Comparison of ENCODE assay signal across 8 mouse cellular contexts in the genomic region with DNA sequence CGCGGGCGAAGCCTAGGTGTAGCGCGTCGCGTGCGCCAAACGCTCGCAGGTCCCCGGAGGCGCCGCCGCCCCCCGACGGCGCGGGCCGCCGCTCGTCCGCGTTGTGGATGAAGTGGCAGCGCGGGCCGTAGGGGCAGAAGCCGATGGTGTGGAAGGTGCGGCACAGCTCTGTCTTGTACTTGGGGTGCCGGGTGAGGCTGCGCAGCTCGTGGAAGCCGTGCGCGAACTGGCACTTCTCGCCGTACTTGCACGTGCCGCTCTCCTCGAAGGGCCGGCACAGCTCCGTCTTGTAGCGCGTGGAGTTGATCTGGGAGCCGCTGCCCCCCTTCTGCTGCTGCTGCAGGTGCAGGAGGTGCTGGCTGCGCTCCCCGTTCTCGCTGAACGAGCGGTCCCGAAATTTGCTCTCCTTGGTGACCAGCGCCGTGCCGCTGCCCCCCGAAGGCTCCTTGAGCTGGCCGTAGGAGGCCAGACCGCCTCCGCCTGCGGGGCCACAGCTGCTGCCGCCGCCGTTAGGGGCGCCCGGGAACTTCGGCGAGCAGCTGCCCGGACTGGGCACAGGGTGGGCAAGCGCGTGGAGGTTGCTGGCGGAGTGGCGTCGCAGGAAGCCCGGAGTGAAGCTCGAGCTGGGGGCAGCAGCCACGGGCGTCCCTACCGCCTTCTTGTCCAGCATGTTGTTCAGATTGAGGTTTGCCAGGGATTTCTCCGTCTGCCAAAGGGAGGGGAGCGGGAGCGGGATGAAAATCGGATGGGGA. TPM values are rescaled to one million over a fixed set of nuclear protein-coding genes. Genes with fewer than 3 reads are reported as not detected.
A peak's percentile ranks its signal among the peaks of the same experiment; 100 is the strongest.
DNase-seq lines count a peak whose midpoint lies in the region; ATAC-seq and TF ChIP-seq lines count a peak whose summit lies in the region.

No protein-coding gene starts in this region.

- no peak for TF ChIP-seq POLR2A in spleen, adult 2 months (IDR thresholded peaks at IDR 0.05; ENCODE audit: low read depth, low read length)

- TF ChIP-seq CTCF in kidney, postnatal 0 days (IDR thresholded peaks at IDR 0.05; ENCODE audit: low read depth): 0 out of 2 replicates have a peak, but pooled peaks have one; percentile 12
- TF ChIP-seq CTCF in spleen, adult 2 months (IDR thresholded peaks at IDR 0.05; ENCODE audit: extremely low read depth, insufficient read depth, insufficient read length, insufficient replicate concordance): no peak

- H3K4me1 ChIP-seq in heart, embryonic 11.5 days (ENCODE audit: control insufficient read depth, insufficient read depth, low read length): peaks cover 47% of the 10 kb centered on the region
- peaks cover 26% of the 10 kb centered on the region for H3K4me1 ChIP-seq in kidney, postnatal 0 days (replicated peaks; ENCODE audit: insufficient read depth, low read length)
- H3K4me1 ChIP-seq in spleen, adult 2 months (ENCODE audit: control insufficient read depth, insufficient read depth, insufficient read length): peaks cover 10% of the 10 kb centered on the region; the same call in 1 of the 2 replicates

- DNase-seq in left cerebral cortex, postnatal 4 days: peak; percentile 49
- no peak for DNase-seq in left cerebral cortex, adult 18-20 months (ENCODE audit: low spot score in 2 of 2)
- DNase-seq in embryo, embryonic 11 days: peak; percentile 72
- DNase-seq in kidney, postnatal 0 days (ENCODE audit: low spot score): peak; percentile 55
- DNase-seq in lung, postnatal 25 days (ENCODE audit: low spot score): peak; percentile 36
- DNase-seq in spleen, adult 2 months (ENCODE audit: low read depth in 1 of 2, low spot score in 2 of 2): peak; percentile 48 to 68

- peak overlapping the region; percentile 68 for H3K4me3 ChIP-seq in heart, embryonic 11.5 days (ENCODE audit: low read depth, low read length)
- H3K4me3 ChIP-seq in kidney, postnatal 0 days (replicated peaks; ENCODE audit: low read depth, low read length): peak overlapping the region; percentile 88
- peak overlapping the region; percentile 95 for H3K4me3 ChIP-seq in spleen, adult 2 months (ENCODE audit: extremely low read depth, insufficient read depth, insufficient read length)

- no peaks in the 10 kb centered on the region for H3K27me3 ChIP-seq in heart, embryonic 11.5 days (ENCODE audit: control insufficient read depth, insufficient read depth, low read length)
- no peaks in the 10 kb centered on the region for H3K27me3 ChIP-seq in kidney, postnatal 0 days (ENCODE audit: insufficient read depth, low read length)
- H3K27me3 ChIP-seq in spleen, adult 2 months (ENCODE audit: control insufficient read depth, insufficient read depth, low read length): no peaks in the 10 kb centered on the region

- H3K4me2 ChIP-seq in heart, embryonic 11.5 days: peak overlapping the region; percentile 75
- H3K4me2 ChIP-seq in kidney, postnatal 0 days (ENCODE audit: low read length): peak overlapping the region; percentile 65

- H3K27ac ChIP-seq in heart, embryonic 11.5 days (ENCODE audit: low read depth, low read length): peak overlapping the region; percentile 78
- H3K27ac ChIP-seq in kidney, postnatal 0 days: peak overlapping the region; percentile 94
- H3K27ac ChIP-seq in spleen, adult 2 months (ENCODE audit: insufficient read depth, low read length): peak overlapping the region; percentile 99

- no peaks in the 10 kb centered on the region for H3K9me3 ChIP-seq in heart, embryonic 11.5 days (replicated peaks; ENCODE audit: control insufficient read depth, low read length)
- H3K9me3 ChIP-seq in kidney, postnatal 0 days (replicated peaks; ENCODE audit: low read length): no peaks in the 10 kb centered on the region

- intact Hi-C loops in left cerebral cortex, postnatal 4 days (cut with DNase I): no loop called here

- peak overlapping the region; percentile 85 for H3K9ac ChIP-seq in heart, embryonic 11.5 days (ENCODE audit: low read depth, low read length)
- H3K9ac ChIP-seq in kidney, postnatal 0 days (ENCODE audit: low read depth, low read length): peak overlapping the region; percentile 96

- ATAC-seq in heart, embryonic 11.5 days (replicated peaks; ENCODE audit: insufficient number of reproducible peaks, low FRiP score, low TSS enrichment): no peak
- no peak for ATAC-seq in kidney, postnatal 0 days (replicated peaks; ENCODE audit: low FRiP score, low read depth)
- no peak for ATAC-seq in monocyte, adult 5-6 weeks (replicated peaks; ENCODE audit: insufficient number of reproducible peaks, low FRiP score, low TSS enrichment, poor library complexity, severe bottlenecking)

- WGBS in heart, embryonic 11.5 days (ENCODE audit: insufficient replicate concordance): under 1% methylated on average over 77 of the region's 80 CpGs
- WGBS in kidney, postnatal 0 days: 0% methylated on average over 65 of the region's 80 CpGs
- WGBS in spleen, adult 2 months: under 1% methylated on average over 79 of the region's 80 CpGs

- H3K36me3 ChIP-seq in heart, embryonic 11.5 days (ENCODE audit: control insufficient read depth, insufficient read depth, low read length): peaks cover 2% of the 10 kb centered on the region; the same call in 1 of the 2 replicates
- peaks cover 11% of the 10 kb centered on the region for H3K36me3 ChIP-seq in kidney, postnatal 0 days (ENCODE audit: insufficient read depth, low read length)
- H3K36me3 ChIP-seq in spleen, adult 2 months (ENCODE audit: control insufficient read depth, insufficient read depth, low read length): peaks cover 24% of the 10 kb centered on the region

RNA-seq across cellular contexts. Expression of a gene that starts 1.1 kb away (rescaled TPM):
- 10 to 100 TPM; 23.3 to 24.3 TPM for total RNA-seq in left cerebral cortex, postnatal 4 days (2021)
- 10 to 100 TPM; 24.8 to 25.1 TPM for total RNA-seq in left cerebral cortex, adult 18-20 months (2021)
- 8.0 and 9.6 TPM in 2 replicates for polyA plus RNA-seq in heart, embryonic 11.5 days (2014; fragmentation: Nextera tagmentation; extraction: Ambion mirVana)
- polyA plus RNA-seq in kidney, postnatal 0 days (2015; fragmentation: Nextera tagmentation; extraction: Ambion mirVana): 18.7 and 21.3 TPM in 2 replicates
- polyA plus RNA-seq in spleen, adult 2 months (2012; rRNA removed): 146 and 261 TPM in 2 replicates
- 346 to 394 TPM (median 381 TPM) in 3 replicates for total RNA-seq in monocyte, adult 5-6 weeks (2017)

Comparison
In these comparisons a context has a peak if more than half of its experiments do, and no peak if none do; other contexts are left out.
1. DNase-seq: peak in left cerebral cortex, postnatal 4 days (single experiment), embryo, embryonic 11 days (single experiment), kidney, postnatal 0 days (single experiment), lung, postnatal 25 days (single experiment) and spleen, adult 2 months (2 of 2); none in left cerebral cortex, adult 18-20 months (0 of 2).
2. RNA of a gene that starts 1.1 kb away (total RNA-seq): 346 to 394 TPM in monocyte, adult 5-6 weeks; 24.8 to 25.1 TPM in left cerebral cortex, adult 18-20 months and 23.3 to 24.3 TPM in left cerebral cortex, postnatal 4 days; every median in the first group is over 10 times any median in the second.
3. Peak in every context shown above with its lines, with median percentiles within 50 percentile points of each other: H3K27ac ChIP-seq and H3K4me3 ChIP-seq.